Mouse (Mus musculus) brain, embryonic 14.5 days (tissue): ENCODE results near the gene Dlx4.

Source experiments
- CTCF ChIP-seq: fragments of 200-500 bp; IDR thresholded peaks from 2 replicates; pipeline ENCODE4 v1.5.1; 2012; ENCODE audit warnings: inconsistent platforms, mild to moderate bottlenecking, moderate library complexity, borderline replicate concordance; ENCODE audit not compliant: insufficient read depth, insufficient read length; ENCODE audit errors: extremely low read depth
- POLR2A ChIP-seq: fragments of 200-500 bp; IDR thresholded peaks from 2 replicates; pipeline ENCODE4 v1.6.1; 2012; ENCODE audit warnings: mild to moderate bottlenecking, inconsistent platforms, borderline replicate concordance; ENCODE audit not compliant: poor library complexity, insufficient read depth, insufficient read length, severe bottlenecking; ENCODE audit errors: extremely low read depth

DNA sequence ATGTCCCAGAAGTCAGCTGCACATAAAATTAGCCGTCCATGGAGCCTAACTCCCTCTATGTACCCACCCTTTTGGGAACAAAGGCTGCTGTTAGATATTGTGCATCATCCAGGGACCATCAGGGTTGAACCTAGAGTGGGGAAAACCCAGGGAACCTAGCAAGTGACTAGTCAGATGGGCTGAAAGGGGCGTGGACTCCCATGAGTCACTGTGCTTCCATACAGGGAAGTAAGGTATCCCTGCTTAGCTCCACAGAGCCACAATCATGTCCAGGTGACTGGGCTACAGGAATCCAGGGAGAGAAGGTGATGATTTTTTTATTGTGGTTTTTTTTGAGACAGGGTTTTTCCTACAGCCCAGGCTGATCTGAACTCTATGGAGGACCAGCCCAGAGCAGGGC lies 37.1 kb downstream of the Dlx4 start:
- TF ChIP-seq POLR2A (no peak), CTCF (no peak)
